Mouse (Mus musculus): ENCODE results near the gene Gm12394. TPM values are rescaled to one million over a fixed set of nuclear protein-coding genes. Genes with fewer than 3 reads are reported as not detected.

Gene Gm12394
- 0.05 and 0.08 TPM in 2 replicates for polyA plus RNA-seq (2012; rRNA removed)

GRCm38 (mm10) chr4:42856671-42857070 is at the start of gene Gm12394:
TSS of gene Gm12394 (minus strand) at chr4:42856771.

GRCm38 (mm10) chr4:42874134-42874533 is 17.6 kb upstream of the Gm12394 start, which contains the start of gene Fam205c:
TSS of gene Fam205c (minus strand) at chr4:42874234.

GRCm38 (mm10) chr4:42853788-42854187 is 2.8 kb downstream of the Gm12394 start, which contains the start of gene Fam205a1:
TSS of gene Fam205a1 (minus strand) at chr4:42853888.

GRCm38 (mm10) chr4:42773893-42774292 is 82.7 kb downstream of the Gm12394 start, which contains the start of gene Ccl21a:
TSS of gene Ccl21a (minus strand) at chr4:42773993.

GRCm38 (mm10) chr4:42756477-42756876 is 100.1 kb downstream of the Gm12394 start, which contains the start of gene Ccl19:
TSS of gene Ccl19 (minus strand) at chr4:42756577.

GRCm38 (mm10) chr4:42735245-42735644 is 121.3 kb downstream of the Gm12394 start, which contains the start of gene 4930578G10Rik:
TSS of gene 4930578G10Rik (plus strand) at chr4:42735545.

Other genes with a start within 250 kb of the Gm12394 start
- not detected in 2 replicates for gene Gm10591, start 244.6 kb downstream of the Gm12394 start, polyA plus RNA-seq (2012; rRNA removed)
- 0.11 and 0.25 TPM in 2 replicates for gene Gm2564, start 227.1 kb downstream of the Gm12394 start, polyA plus RNA-seq (2012; rRNA removed)
- 0.51 TPM in 1 of 2 replicates, not detected in the other for gene Ccl27b, start 201.5 kb downstream of the Gm12394 start, polyA plus RNA-seq (2012; rRNA removed)
- 0.06 and 0.18 TPM in 2 replicates for gene Il11ra2, start 194.9 kb downstream of the Gm12394 start, polyA plus RNA-seq (2012; rRNA removed)
- 0.33 TPM in 1 of 2 replicates, not detected in the other for gene 4930578G10Rik, start 121.2 kb downstream of the Gm12394 start, polyA plus RNA-seq (2012; rRNA removed)
- not detected in 2 replicates for gene Ccl19, start 100.2 kb downstream of the Gm12394 start, polyA plus RNA-seq (2012; rRNA removed)
- 0.75 and 7.0 TPM in 2 replicates for gene Ccl21a, start 82.8 kb downstream of the Gm12394 start, polyA plus RNA-seq (2012; rRNA removed)
- gene Fam205a1, start 2.9 kb downstream of the Gm12394 start, polyA plus RNA-seq (2012; rRNA removed): 0.02 TPM in 1 of 2 replicates, not detected in the other
- gene Fam205c, start 17.5 kb upstream of the Gm12394 start, polyA plus RNA-seq (2012; rRNA removed): not detected in 2 replicates
- gene Phf24, start 59.9 kb upstream of the Gm12394 start, polyA plus RNA-seq (2012; rRNA removed): 34.9 and 36.9 TPM in 2 replicates
- gene Dnajb5, start 93.0 kb upstream of the Gm12394 start, polyA plus RNA-seq (2012; rRNA removed): 83.1 and 86.5 TPM in 2 replicates
- gene 1700022I11Rik, start 112.8 kb upstream of the Gm12394 start, polyA plus RNA-seq (2012; rRNA removed): 0.17 TPM in 1 of 2 replicates, not detected in the other
- gene Vcp, start 143.7 kb upstream of the Gm12394 start, polyA plus RNA-seq (2012; rRNA removed): 264 and 266 TPM in 2 replicates
- gene Fancg, start 153.7 kb upstream of the Gm12394 start, polyA plus RNA-seq (2012; rRNA removed): 33.7 and 37.4 TPM in 2 replicates
- 28.4 and 32.4 TPM in 2 replicates for gene Pigo, start 169.0 kb upstream of the Gm12394 start, polyA plus RNA-seq (2012; rRNA removed)
- gene Stoml2, start 174.9 kb upstream of the Gm12394 start, polyA plus RNA-seq (2012; rRNA removed): 122 and 139 TPM in 2 replicates
- gene Fam214b, start 189.4 kb upstream of the Gm12394 start, polyA plus RNA-seq (2012; rRNA removed): 42.0 and 42.6 TPM in 2 replicates
- 56.3 and 60.9 TPM in 2 replicates for gene Unc13b, start 202.2 kb upstream of the Gm12394 start, polyA plus RNA-seq (2012; rRNA removed)